Mouse (Mus musculus): Measurements from ENCODE around the gene Cacna1a.

DNA sequence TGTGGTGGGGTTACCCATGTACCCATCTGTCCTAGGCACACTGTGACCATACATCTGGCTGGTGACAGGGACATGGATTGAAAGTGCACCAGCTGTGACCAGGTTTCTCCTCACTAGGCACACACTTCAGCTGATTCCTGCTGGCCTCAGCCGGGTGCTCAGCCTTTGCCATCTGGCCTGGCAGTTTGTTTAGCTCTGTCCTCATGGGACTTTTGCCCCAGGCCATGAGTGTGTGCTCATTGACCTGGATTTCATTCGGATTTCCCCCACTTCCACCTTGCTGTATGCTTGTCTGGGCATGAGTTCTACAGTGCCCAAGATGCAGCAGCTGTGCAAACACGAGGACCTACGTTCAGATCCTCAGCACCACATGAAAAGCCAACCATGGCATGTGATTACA is 41.8 kb upstream of the Cacna1a start:
- TF ChIP-seq CHD2 (IDR thresholded peaks at IDR 0.05; ENCODE audit: low read depth, low read length) = no peak
- no peak for TF ChIP-seq HCFC1 (IDR thresholded peaks at IDR 0.05; ENCODE audit: borderline replicate concordance, insufficient read depth, low read length)
- TF ChIP-seq ZNF384 (IDR thresholded peaks at IDR 0.05; ENCODE audit: low read depth, low read length) = no peak
- no peak for TF ChIP-seq MAFK (IDR thresholded peaks at IDR 0.05; ENCODE audit: insufficient read depth, low read depth, low read length)
- no peak for TF ChIP-seq ZC3H11A (IDR thresholded peaks at IDR 0.05; ENCODE audit: borderline replicate concordance, low read depth, low read length)

Data from ES-E14 (cell line).